Mouse (Mus musculus): ENCODE data around the gene Ehmt2.

GRCm38 (mm10) chr17:34946486-34947140 is 48.3 kb downstream of the Ehmt2 start:
- TF ChIP-seq GATA1 (IDR thresholded peaks at IDR 0.05; ENCODE audit: borderline replicate concordance, low read length), result no peak
- no peak for TF ChIP-seq FLI1 (IDR thresholded peaks at IDR 0.05; ENCODE audit: low read length)

Measured in megakaryocyte, embryonic 14.5 days (primary cell).